Mouse (Mus musculus): Measurements from ENCODE around the gene Zmiz1.

Zmiz1 gene

GRCm38 (mm10) chr14:25592522-25592921, 133.5 kb downstream of the Zmiz1 start:
- DNase-seq (ENCODE audit: low spot score): no peak

GRCm38 (mm10) chr14:25593876-25594275, 134.9 kb downstream of the Zmiz1 start:
- no peak for DNase-seq (ENCODE audit: low spot score)

GRCm38 (mm10) chr14:25594611-25595010, 135.6 kb downstream of the Zmiz1 start:
- DNase-seq (ENCODE audit: low spot score): no peak

- DNase-seq (ENCODE audit: low spot score): no peak
Measured at GRCm38 (mm10) chr14:25598960-25599359, 140.0 kb downstream of the Zmiz1 start.

- no peak for DNase-seq (ENCODE audit: low spot score)
Measured at GRCm38 (mm10) chr14:25599934-25600333, 140.9 kb downstream of the Zmiz1 start.

- no peak for DNase-seq (ENCODE audit: low spot score)
Measured at GRCm38 (mm10) chr14:25600358-25600757, 141.4 kb downstream of the Zmiz1 start.

- no peak for DNase-seq (ENCODE audit: low spot score)
Measured at GRCm38 (mm10) chr14:25600951-25601350, 142.0 kb downstream of the Zmiz1 start.

- DNase-seq (ENCODE audit: low spot score): no peak
Measured at GRCm38 (mm10) chr14:25602018-25602417, 143.0 kb downstream of the Zmiz1 start.

- no peak for DNase-seq (ENCODE audit: low spot score)
Measured at GRCm38 (mm10) chr14:25604395-25605142, 145.6 kb downstream of the Zmiz1 start.

- no peak for DNase-seq (ENCODE audit: low spot score)
Measured at GRCm38 (mm10) chr14:25606372-25607140, 147.6 kb downstream of the Zmiz1 start.

- no peak for DNase-seq (ENCODE audit: low spot score)
Measured at GRCm38 (mm10) chr14:25607141-25607967, 148.4 kb downstream of the Zmiz1 start.

- DNase-seq (ENCODE audit: low spot score): no peak
Measured at GRCm38 (mm10) chr14:25607968-25608491, 149.0 kb downstream of the Zmiz1 start.

- DNase-seq (ENCODE audit: low spot score): no peak
Measured at GRCm38 (mm10) chr14:25608618-25609017, 149.6 kb downstream of the Zmiz1 start.

GRCm38 (mm10) chr14:25609355-25609754, 150.4 kb downstream of the Zmiz1 start:
- no peak for DNase-seq (ENCODE audit: low spot score)

- no peak for DNase-seq (ENCODE audit: low spot score)
Measured at GRCm38 (mm10) chr14:25610396-25611158, 151.6 kb downstream of the Zmiz1 start.

GRCm38 (mm10) chr14:25611159-25611697, 152.2 kb downstream of the Zmiz1 start:
- DNase-seq (ENCODE audit: low spot score): no peak

- DNase-seq (ENCODE audit: low spot score): no peak
Measured at GRCm38 (mm10) chr14:25611815-25612698, 153.1 kb downstream of the Zmiz1 start.

- no peak for DNase-seq (ENCODE audit: low spot score)
Measured at GRCm38 (mm10) chr14:25613942-25614575, 155.1 kb downstream of the Zmiz1 start.

- no peak for DNase-seq (ENCODE audit: low spot score)
Measured at GRCm38 (mm10) chr14:25614684-25615083, 155.7 kb downstream of the Zmiz1 start.

- no peak for DNase-seq (ENCODE audit: low spot score)
Measured at GRCm38 (mm10) chr14:25615602-25616001, 156.6 kb downstream of the Zmiz1 start.

Data from ovary, postnatal 10 days (tissue).